Mouse (Mus musculus) limb, embryonic 12.5 days (tissue): ENCODE measurements around the gene Mettl27. TPM values are rescaled to one million over a fixed set of nuclear protein-coding genes. Genes with fewer than 3 reads are reported as not detected.

Experiments used
- ATAC-seq: fragments of 200-750 bp; cut with Nextera tagmentation; 2 replicates; pipeline ENCODE4 v1.8.0; 2017; ENCODE audit warnings: low read depth, moderate TSS enrichment; ENCODE audit not compliant: insufficient number of reproducible peaks, insufficient read depth, low FRiP score, low TSS enrichment
- H3K27ac ChIP-seq: fragments of 300-500 bp; sonication (generic); 2 replicates; pipeline ENCODE4 v1.5.1; 2016; ENCODE audit warnings: mild to moderate bottlenecking, moderate library complexity
- H3K27me3 ChIP-seq: fragments of 300-500 bp; sonication (generic); 2 replicates; pipeline ENCODE4 v1.6.1; 2016; ENCODE audit warnings: mild to moderate bottlenecking, moderate library complexity
- H3K36me3 ChIP-seq: fragments of 300-500 bp; sonication (generic); 2 replicates; pipeline ENCODE4 v1.6.1; 2016; ENCODE audit warnings: mild to moderate bottlenecking, moderate library complexity
- H3K4me1 ChIP-seq: fragments of 300-500 bp; sonication (generic); replicated peaks from 2 replicates; pipeline ENCODE4 v1.6.1; 2016
- H3K4me2 ChIP-seq: fragments of 300-500 bp; sonication (generic); 2 replicates; pipeline ENCODE4 v1.6.1; 2016; ENCODE audit warnings: mild to moderate bottlenecking, moderate library complexity
- H3K4me3 ChIP-seq: fragments of 300-500 bp; sonication (generic); replicated peaks from 2 replicates; pipeline ENCODE4 v1.5.1; 2016; ENCODE audit warnings: mild to moderate bottlenecking
- H3K9ac ChIP-seq: fragments of 300-500 bp; sonication (generic); replicated peaks from 2 replicates; pipeline ENCODE4 v1.6.1; 2016; ENCODE audit warnings: mild to moderate bottlenecking, moderate library complexity
- H3K9me3 ChIP-seq: fragments of 300-500 bp; sonication (generic); 2 replicates; pipeline ENCODE4 v1.6.1; 2016; ENCODE audit warnings: mild to moderate bottlenecking, moderate library complexity
- WGBS: fragments of 180-500 bp; shearing (Covaris S2); methylation state at CpG from one replicate; pipeline ENCODE4 v1.1.7; 2016; 5-methylcytosine and 5-hydroxymethylcytosine counted together
- polyA plus RNA-seq: library from polyadenylated mRNA; unstranded; fragments of >200 nt; fragmentation: Nextera tagmentation; extraction: Ambion mirVana; gene quantifications from 2 replicates; pipeline ENCODE4 v1.2.1, GENCODE M21; 2016

Mettl27 gene
- polyA plus RNA-seq, 1 experiment from 2014 or later, result 17.8 TPM

GRCm38 (mm10) chr5:134901012-134901643 is 31.0 kb upstream of the Mettl27 start:
- H3K27ac ChIP-seq, result no peak overlapping the region
- no peaks in the 10 kb centered on the region for H3K36me3 ChIP-seq
- WGBS, result 33% methylated on average over 12 of the region's 12 CpGs
- H3K9ac ChIP-seq, result no peak overlapping the region
- ATAC-seq, result peak; percentile 72
- H3K4me1 ChIP-seq, result peaks cover 25% of the 10 kb centered on the region
- no peak overlapping the region for H3K4me2 ChIP-seq
- 0 out of 2 replicates have a peak, but pooled peaks cover 5% of the 10 kb centered on the region for H3K27me3 ChIP-seq
- H3K9me3 ChIP-seq, result no peaks in the 10 kb centered on the region
- no peak overlapping the region for H3K4me3 ChIP-seq

GRCm38 (mm10) chr5:134901644-134902027 is 30.5 kb upstream of the Mettl27 start:
- Histone ChIP-seq H3K27me3 (0 out of 2 replicates have a peak, but pooled peaks cover 5% of the 10 kb centered on the region), H3K27ac (no peak overlapping the region), H3K9me3 (no peaks in the 10 kb centered on the region), H3K9ac (no peak overlapping the region), H3K4me1 (peaks cover 24% of the 10 kb centered on the region), H3K4me3 (no peak overlapping the region), H3K36me3 (no peaks in the 10 kb centered on the region), H3K4me2 (no peak overlapping the region)
- no peak for ATAC-seq
- WGBS, result 66% methylated on average over 8 of the region's 8 CpGs

DNA sequence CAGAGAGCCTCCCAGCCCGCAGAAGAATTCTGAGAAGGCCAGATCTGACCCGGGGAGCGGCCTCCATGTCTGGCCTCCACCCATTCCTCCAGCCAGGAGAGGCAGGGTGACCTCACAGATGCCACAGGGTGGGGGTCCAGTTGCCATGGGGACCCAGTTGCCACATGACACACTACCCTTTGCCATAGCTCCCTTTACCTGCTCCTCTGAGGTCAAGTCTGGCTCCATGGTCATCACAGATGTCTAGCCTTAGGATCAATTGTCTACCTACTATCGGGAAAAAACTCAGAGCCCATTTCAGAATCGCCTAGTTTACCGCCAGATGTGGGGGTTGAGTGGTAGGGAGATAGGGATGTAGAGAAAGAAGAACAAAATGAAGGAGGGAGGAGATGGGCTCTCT is 25.5 kb upstream of the Mettl27 start, which contains the start of gene Tmem270:
TSS of gene Tmem270 (minus strand) at position 101 of the 400 bp plus-strand sequence.
- WGBS, result 80% methylated on average over 6 of the region's 6 CpGs
- ATAC-seq, result 0 out of 2 replicates have a peak, but pooled peaks have one; percentile 10
- no peak within 1 kb of the TSS for H3K27ac ChIP-seq
- no peaks in the 10 kb centered on the region for H3K36me3 ChIP-seq
- no peak within 1 kb of the TSS for H3K9ac ChIP-seq
- H3K4me2 ChIP-seq, result no peak within 1 kb of the TSS
- H3K9me3 ChIP-seq, result no peaks in the 10 kb centered on the region
- H3K4me3 ChIP-seq, result no peak within 1 kb of the TSS
- H3K27me3 ChIP-seq, result no peaks in the 10 kb centered on the region
- no peaks in the 10 kb centered on the region for H3K4me1 ChIP-seq

DNA sequence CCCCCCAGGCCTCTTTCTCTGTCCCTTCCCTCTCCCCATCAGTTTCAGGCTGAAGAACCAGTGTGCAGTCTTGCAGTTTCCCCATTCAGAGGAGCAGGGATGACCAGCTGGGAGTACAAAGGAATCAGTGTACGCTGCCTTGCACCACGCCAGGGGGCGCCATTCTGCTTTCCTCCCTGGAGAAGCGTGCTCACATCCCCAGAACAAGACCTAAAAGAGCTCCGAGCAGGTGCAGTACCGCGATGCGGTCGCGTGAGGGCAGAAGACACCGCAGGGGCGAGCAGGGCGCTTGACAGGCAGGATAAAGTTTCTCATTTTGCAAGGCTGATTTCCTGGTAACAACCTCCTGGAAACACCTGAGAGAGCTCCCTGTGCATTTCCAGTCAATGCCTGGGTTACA is 25.0 kb upstream of the Mettl27 start:
- Histone ChIP-seq H3K27ac (no peak overlapping the region), H3K4me3 (no peak overlapping the region)

DNA sequence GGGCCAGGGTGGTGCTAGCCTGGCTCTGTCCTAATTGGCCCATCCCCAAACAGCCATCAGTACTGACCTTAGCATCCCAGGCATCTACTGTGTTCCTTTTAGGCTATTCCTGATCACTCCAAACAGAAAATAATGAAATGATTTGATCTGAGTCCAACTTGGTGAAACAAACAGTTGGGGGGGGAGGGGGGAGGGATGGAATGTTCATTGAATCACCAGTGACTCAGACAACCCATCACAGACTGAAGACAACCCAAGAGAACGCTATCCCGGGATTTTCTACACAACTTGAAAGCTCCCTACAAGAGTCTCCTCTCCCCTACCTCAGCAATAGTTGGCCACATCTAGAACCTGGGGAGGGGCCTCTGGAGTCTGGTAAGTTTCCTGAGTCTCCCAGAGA is 20.3 kb upstream of the Mettl27 start:
- 92% methylated on average over 2 of the region's 2 CpGs for WGBS
- Histone ChIP-seq H3K4me2 (no peak overlapping the region), H3K27ac (no peak overlapping the region), H3K4me1 (no peaks in the 10 kb centered on the region), H3K27me3 (peaks cover 10% of the 10 kb centered on the region), H3K4me3 (no peak overlapping the region), H3K9me3 (no peaks in the 10 kb centered on the region), H3K9ac (no peak overlapping the region), H3K36me3 (no peaks in the 10 kb centered on the region)
- ATAC-seq, result no peak

More for the DNA sequence above, 25.0 kb upstream of the Mettl27 start:
- 2% methylated on average over 13 of the region's 13 CpGs for WGBS
- H3K36me3 ChIP-seq, result no peaks in the 10 kb centered on the region
- no peak overlapping the region for H3K4me2 ChIP-seq
- H3K4me1 ChIP-seq, result no peaks in the 10 kb centered on the region
- H3K27me3 ChIP-seq, result no peaks in the 10 kb centered on the region
- no peak overlapping the region for H3K9ac ChIP-seq
- peak; percentile 59 for ATAC-seq
- no peaks in the 10 kb centered on the region for H3K9me3 ChIP-seq

GRCm38 (mm10) chr5:134913352-134913751 is 18.8 kb upstream of the Mettl27 start:
- Histone ChIP-seq H3K9ac (no peak overlapping the region), H3K27ac (no peak overlapping the region), H3K4me2 (no peak overlapping the region), H3K4me1 (no peaks in the 10 kb centered on the region), H3K4me3 (no peak overlapping the region), H3K36me3 (no peaks in the 10 kb centered on the region), H3K27me3 (peaks cover 10% of the 10 kb centered on the region), H3K9me3 (no peaks in the 10 kb centered on the region)
- 75% methylated on average over 3 of the region's 3 CpGs for WGBS
- ATAC-seq, result no peak

DNA sequence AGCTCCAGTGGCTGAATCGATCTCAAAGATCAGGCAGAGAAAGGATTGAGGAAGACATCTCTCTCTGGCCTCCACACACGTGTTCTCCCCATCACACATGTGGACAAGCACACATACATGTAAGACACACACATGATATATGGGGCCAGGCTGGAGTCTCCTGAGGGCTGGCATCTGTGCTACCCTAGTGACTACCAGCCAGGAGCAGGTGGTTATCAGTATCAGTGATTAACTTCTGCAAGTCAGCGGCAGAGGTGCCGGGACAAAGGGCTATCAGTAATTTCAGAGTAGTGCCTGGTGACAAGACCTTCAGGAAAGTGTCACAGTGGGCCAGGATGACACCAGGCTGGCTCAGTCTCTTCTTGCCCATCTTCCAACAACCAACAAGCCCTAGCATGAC is 18.4 kb upstream of the Mettl27 start:
- Histone ChIP-seq H3K9me3 (no peaks in the 10 kb centered on the region), H3K4me2 (no peak overlapping the region), H3K36me3 (no peaks in the 10 kb centered on the region), H3K4me3 (no peak overlapping the region), H3K4me1 (no peaks in the 10 kb centered on the region), H3K27ac (no peak overlapping the region), H3K27me3 (peaks cover 10% of the 10 kb centered on the region), H3K9ac (no peak overlapping the region)
- ATAC-seq, result no peak
- WGBS, result 89% methylated on average over 4 of the region's 4 CpGs

GRCm38 (mm10) chr5:134914510-134914909 is 17.7 kb upstream of the Mettl27 start:
- H3K9me3 ChIP-seq, result no peaks in the 10 kb centered on the region
- H3K36me3 ChIP-seq, result no peaks in the 10 kb centered on the region
- no peak for ATAC-seq
- WGBS, result 81% methylated on average over 8 of the region's 8 CpGs
- H3K4me2 ChIP-seq, result no peak overlapping the region
- no peak overlapping the region for H3K9ac ChIP-seq
- H3K27ac ChIP-seq, result no peak overlapping the region
- peaks cover 10% of the 10 kb centered on the region for H3K27me3 ChIP-seq
- no peak overlapping the region for H3K4me3 ChIP-seq
- no peaks in the 10 kb centered on the region for H3K4me1 ChIP-seq

DNA sequence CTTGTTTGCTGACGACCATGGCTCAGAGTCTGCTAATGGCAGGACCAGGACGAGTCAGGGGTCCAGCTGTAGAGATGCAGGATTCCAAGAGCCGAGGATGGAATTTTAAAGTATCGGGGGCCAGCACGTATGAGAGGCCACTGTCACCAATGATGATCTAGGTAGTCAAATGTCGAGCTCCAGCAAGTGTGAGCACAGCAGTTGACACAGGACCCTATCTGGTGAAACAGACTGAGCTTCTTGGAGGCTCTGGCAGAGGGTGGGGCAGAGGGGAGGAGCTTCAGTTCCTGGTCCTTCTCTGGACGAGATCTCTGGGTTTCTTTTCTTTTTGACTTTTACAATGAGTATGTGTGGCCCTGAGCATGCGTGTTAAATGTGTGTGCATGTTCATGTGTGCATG is 16.9 kb upstream of the Mettl27 start, which contains the start of gene Cldn13:
TSS of gene Cldn13 (minus strand) at position 216 of the 400 bp plus-strand sequence.
- H3K27ac ChIP-seq, result no peak within 1 kb of the TSS
- H3K27me3 ChIP-seq, result peaks cover 10% of the 10 kb centered on the region
- no peak within 1 kb of the TSS for H3K4me3 ChIP-seq
- ATAC-seq, result no peak
- no peaks in the 10 kb centered on the region for H3K9me3 ChIP-seq
- WGBS, result 75% methylated on average over 8 of the region's 8 CpGs
- no peaks in the 10 kb centered on the region for H3K4me1 ChIP-seq
- no peak within 1 kb of the TSS for H3K4me2 ChIP-seq
- no peaks in the 10 kb centered on the region for H3K36me3 ChIP-seq
- H3K9ac ChIP-seq, result no peak within 1 kb of the TSS

- no peaks in the 10 kb centered on the region for H3K9me3 ChIP-seq
- no peak for ATAC-seq
- no peaks in the 10 kb centered on the region for H3K36me3 ChIP-seq
- H3K9ac ChIP-seq, result no peak overlapping the region
- no peaks in the 10 kb centered on the region for H3K4me1 ChIP-seq
- no peak overlapping the region for H3K4me2 ChIP-seq
- H3K27ac ChIP-seq, result no peak overlapping the region
- 49% methylated on average over 16 of the region's 16 CpGs for WGBS
- H3K4me3 ChIP-seq, result no peak overlapping the region
- H3K27me3 ChIP-seq, result peaks cover 5% of the 10 kb centered on the region; the same call in 1 of the 2 replicates
Observed at GRCm38 (mm10) chr5:134918071-134918832, 13.9 kb upstream of the Mettl27 start.

- no peak for ATAC-seq
- no peaks in the 10 kb centered on the region for H3K9me3 ChIP-seq
- H3K9ac ChIP-seq, result no peak overlapping the region
- H3K4me1 ChIP-seq, result no peaks in the 10 kb centered on the region
- H3K36me3 ChIP-seq, result no peaks in the 10 kb centered on the region
- H3K27ac ChIP-seq, result no peak overlapping the region
- 94% methylated on average over 3 of the region's 3 CpGs for WGBS
- no peaks in the 10 kb centered on the region for H3K27me3 ChIP-seq
- no peak overlapping the region for H3K4me2 ChIP-seq
- no peak overlapping the region for H3K4me3 ChIP-seq
Observed at GRCm38 (mm10) chr5:134919097-134919496, 13.1 kb upstream of the Mettl27 start.
